Mouse (Mus musculus) frontal cortex, adult 2 months (tissue): ENCODE results near the gene Dennd2c. TPM values are rescaled to one million over a fixed set of nuclear protein-coding genes. Genes with fewer than 3 reads are reported as not detected.
"Not testable (repeated sequence)": the region's sequence is repeated elsewhere in the genome, so short reads cannot be mapped to it uniquely, and the experiment has no call there.

Experiments
- DNase-seq, 2 experiments: peaks; one replicate each; pipeline ENCODE4 v3.0.0; 2022; ENCODE audit warnings: low spot score in 1 of 2; ENCODE audit errors: extremely low spot score in 1 of 2
- polyA plus RNA-seq: library from polyadenylated mRNA; depleted of rRNA; stranded (reverse); fragments of >200 nt; gene quantifications from 2 replicates; pipeline ENCODE4 v1.2.3, GENCODE M21; 2012; rRNA removed

Dennd2c gene
- polyA plus RNA-seq, 1 experiment, result 1.5 TPM

GRCm38 (mm10) chr3:103211101-103211500 lies 108.7 kb downstream of the Dennd2c start:
- no peak for DNase-seq

GRCm38 (mm10) chr3:103212142-103212541 lies 109.7 kb downstream of the Dennd2c start:
- no peak for DNase-seq

DNA sequence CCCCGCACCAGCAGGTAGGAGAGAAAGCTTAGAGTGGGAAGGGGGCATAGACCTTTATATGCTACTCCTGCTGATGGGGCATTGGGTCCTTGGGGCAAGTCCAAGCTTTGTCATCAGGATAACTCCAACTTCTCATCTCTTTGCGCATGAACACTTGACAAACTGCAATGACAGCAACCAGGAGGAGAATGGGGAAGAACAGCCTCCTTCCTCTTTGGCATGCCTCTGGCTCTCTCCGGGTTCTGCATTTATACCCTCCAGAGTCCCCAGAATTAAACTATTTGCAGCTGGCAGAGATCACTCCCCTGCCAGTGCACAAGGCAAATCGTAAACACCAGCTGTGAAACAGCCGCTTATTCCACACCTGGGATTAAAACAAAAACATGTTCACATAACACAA lies 111.1 kb downstream of the Dennd2c start:
- no peak for DNase-seq

GRCm38 (mm10) chr3:103214593-103215285 lies 112.3 kb downstream of the Dennd2c start:
- no peak for DNase-seq

DNA sequence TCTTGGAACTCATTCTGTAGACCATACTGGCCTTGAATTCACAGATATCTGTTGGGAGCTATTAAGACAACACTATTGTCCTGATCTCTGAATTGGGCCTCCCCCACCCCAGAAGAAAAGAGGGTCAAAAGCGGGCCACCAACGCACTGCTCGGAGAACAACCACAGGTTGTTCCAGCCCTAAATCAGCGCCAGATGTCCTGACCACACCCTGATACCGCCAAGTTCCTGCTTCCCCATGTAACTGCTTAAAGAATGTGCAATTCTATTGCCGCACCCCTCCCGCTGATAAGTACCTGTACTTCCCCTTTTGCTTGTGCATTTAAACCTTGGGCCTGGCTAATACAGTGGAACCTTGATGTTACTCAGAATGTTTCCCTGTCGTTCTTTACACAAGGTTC lies 113.0 kb downstream of the Dennd2c start:
- DNase-seq, result not testable (repeated sequence)

Other genes starting within 250 kb of the Dennd2c start
- gene Sycp1, start 166.5 kb upstream of the Dennd2c start, polyA plus RNA-seq, result not detected in 2 replicates
- 0.04 TPM in 1 of 2 replicates, not detected in the other for gene Nr1h5, start 138.5 kb upstream of the Dennd2c start, polyA plus RNA-seq
- 34.4 and 36.9 TPM in 2 replicates for gene Sike1, start 106.9 kb upstream of the Dennd2c start, polyA plus RNA-seq
- gene Csde1, start 82.2 kb upstream of the Dennd2c start, polyA plus RNA-seq, result 88.3 and 91.6 TPM in 2 replicates
- gene Nras, start 44.3 kb upstream of the Dennd2c start, polyA plus RNA-seq, result 34.4 and 34.5 TPM in 2 replicates
- gene Ampd1, start 28.6 kb upstream of the Dennd2c start, polyA plus RNA-seq, result not detected in 2 replicates
- gene Bcas2, start 69.1 kb downstream of the Dennd2c start, polyA plus RNA-seq, result 124 and 127 TPM in 2 replicates
- 20.0 and 21.0 TPM in 2 replicates for gene Trim33, start 176.7 kb downstream of the Dennd2c start, polyA plus RNA-seq